Mouse (Mus musculus): ENCODE results near the gene Gm43738.
A peak's percentile ranks its signal among the peaks of the same experiment; 100 is the strongest.

GRCm38 (mm10) chr3:89087338-89088110 lies 13.4 kb downstream of the Gm43738 start:
- TF ChIP-seq CTCF (conservative IDR thresholded peaks at IDR 0.05; ENCODE audit: insufficient read depth, insufficient read length, low read depth, low read length) (peak; percentile 69), POLR2A (IDR thresholded peaks at IDR 0.05; ENCODE audit: low read depth, low read length) (no peak)

All from kidney, adult 2 months (tissue).